Mouse (Mus musculus): ENCODE measurements at regions not wholly inside any gene's neighbourhood (a gene's known extent, or its start where the extent isn't known, plus 50 kb on each side); places are given as distances from the start of the nearest gene placed in this dataset.

DNA sequence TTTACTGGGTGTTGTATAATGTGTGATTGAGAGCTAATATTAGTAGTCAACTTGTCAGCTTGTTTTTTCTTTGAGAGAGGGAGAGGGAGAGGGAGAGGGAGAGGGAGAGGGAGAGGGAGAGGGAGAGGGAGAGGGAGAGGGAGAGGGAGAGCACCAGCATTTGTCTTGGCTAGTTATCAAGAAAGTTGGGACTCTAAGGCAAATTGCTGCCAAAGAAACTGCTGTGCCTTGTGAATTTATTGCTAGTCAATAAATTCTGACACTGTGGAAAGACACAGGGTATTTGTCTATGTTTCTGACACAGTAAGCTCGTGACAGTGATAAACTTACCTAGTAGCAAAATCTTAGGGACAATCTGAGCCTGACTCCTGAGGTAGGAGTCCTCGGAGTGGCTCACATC lies 61.2 kb upstream of the Gm10260 start:
- Histone ChIP-seq H3K4me3 (no peak overlapping the region), H3K27me3 (replicated peaks) (no peaks in the 10 kb centered on the region), H3K4me2 (no peak overlapping the region), H3K4me1 (peaks cover 28% of the 10 kb centered on the region), H3K9me3 (no peaks in the 10 kb centered on the region), H3K27ac (no peak overlapping the region), H3K9ac (no peak overlapping the region), H3K36me3 (replicated peaks) (no peaks in the 10 kb centered on the region)
- WGBS: 79% methylated on average over 2 of the region's 2 CpGs
- no peak for ATAC-seq (replicated peaks)

GRCm38 (mm10) chr13:97821011-97821410 lies 60.6 kb upstream of the Gm10260 start:
- no peak overlapping the region for H3K9ac ChIP-seq
- H3K4me1 ChIP-seq: peaks cover 23% of the 10 kb centered on the region
- no peak overlapping the region for H3K4me2 ChIP-seq
- H3K27ac ChIP-seq: no peak overlapping the region
- no peak overlapping the region for H3K4me3 ChIP-seq
- H3K27me3 ChIP-seq (replicated peaks): no peaks in the 10 kb centered on the region
- ATAC-seq (replicated peaks): no peak
- no peaks in the 10 kb centered on the region for H3K36me3 ChIP-seq (replicated peaks)
- 74% methylated on average over 3 of the region's 3 CpGs for WGBS
- no peaks in the 10 kb centered on the region for H3K9me3 ChIP-seq

GRCm38 (mm10) chr13:97820401-97820800 lies 60.0 kb upstream of the Gm10260 start:
- Histone ChIP-seq H3K27me3 (replicated peaks) (no peaks in the 10 kb centered on the region), H3K9me3 (no peaks in the 10 kb centered on the region), H3K36me3 (replicated peaks) (no peaks in the 10 kb centered on the region), H3K27ac (no peak overlapping the region), H3K4me2 (no peak overlapping the region), H3K9ac (no peak overlapping the region), H3K4me3 (no peak overlapping the region), H3K4me1 (peaks cover 17% of the 10 kb centered on the region)
- WGBS: 95% methylated on average over 8 of the region's 8 CpGs
- ATAC-seq (replicated peaks): no peak

GRCm38 (mm10) chr13:97819036-97819435 lies 58.6 kb upstream of the Gm10260 start:
- ATAC-seq (replicated peaks): no peak
- Histone ChIP-seq H3K4me2 (no peak overlapping the region), H3K27me3 (replicated peaks) (no peaks in the 10 kb centered on the region), H3K27ac (no peak overlapping the region), H3K9me3 (no peaks in the 10 kb centered on the region), H3K36me3 (replicated peaks) (no peaks in the 10 kb centered on the region), H3K9ac (no peak overlapping the region), H3K4me3 (no peak overlapping the region), H3K4me1 (peaks cover 5% of the 10 kb centered on the region)
- 89% methylated on average over 9 of the region's 9 CpGs for WGBS

DNA sequence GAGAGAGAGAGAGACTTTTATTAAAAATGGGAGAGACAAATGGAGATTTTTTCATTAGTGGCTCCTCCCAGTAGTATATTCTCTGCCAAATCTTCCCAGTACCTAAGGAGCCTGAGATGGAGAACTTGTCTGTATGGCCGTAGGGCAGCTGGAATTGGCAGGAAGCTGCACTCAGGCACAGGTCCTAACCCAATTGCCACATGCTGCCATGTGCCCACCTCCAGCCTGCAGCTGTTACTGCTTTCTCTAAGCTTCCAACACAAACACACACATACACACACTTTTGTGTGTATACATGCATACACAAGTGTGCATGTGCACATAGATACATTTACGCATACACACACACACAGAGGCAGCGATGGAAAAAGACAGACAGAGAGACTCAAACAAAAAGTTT lies 56.5 kb upstream of the Gm10260 start:
- no peak for ATAC-seq (replicated peaks)
- no peaks in the 10 kb centered on the region for H3K27me3 ChIP-seq (replicated peaks)
- no peak overlapping the region for H3K4me2 ChIP-seq
- H3K36me3 ChIP-seq (replicated peaks): no peaks in the 10 kb centered on the region
- H3K9me3 ChIP-seq: no peaks in the 10 kb centered on the region
- no peak overlapping the region for H3K4me3 ChIP-seq
- no peaks in the 10 kb centered on the region for H3K4me1 ChIP-seq
- H3K27ac ChIP-seq: no peak overlapping the region
- no peak overlapping the region for H3K9ac ChIP-seq
- WGBS: 91% methylated on average over 3 of the region's 3 CpGs

All from midbrain, embryonic 15.5 days (tissue).